Mouse (Mus musculus) hindbrain, embryonic 15.5 days (tissue): ENCODE results near the gene Zmynd15. TPM values are rescaled to one million over a fixed set of nuclear protein-coding genes. Genes with fewer than 3 reads are reported as not detected.

Experiments used
- ATAC-seq: fragments of 200-750 bp; cut with Nextera tagmentation; 2 replicates; pipeline ENCODE4 v1.8.0; 2017; ENCODE audit warnings: low read depth, moderate number of reproducible peaks, moderate TSS enrichment; ENCODE audit not compliant: low FRiP score
- H3K27ac ChIP-seq: fragments of 300-500 bp; sonication (generic); replicated peaks from 2 replicates; pipeline ENCODE4 v1.5.1; 2015; ENCODE audit warnings: mild to moderate bottlenecking, inconsistent platforms
- H3K27me3 ChIP-seq: fragments of 300-500 bp; sonication (generic); 2 replicates; pipeline ENCODE4 v1.6.1; 2015; ENCODE audit warnings: control low read depth, inconsistent platforms
- H3K36me3 ChIP-seq: fragments of 300-500 bp; sonication (generic); 2 replicates; pipeline ENCODE4 v1.6.1; 2015; ENCODE audit warnings: control low read depth, inconsistent platforms
- H3K4me1 ChIP-seq: fragments of 300-500 bp; sonication (generic); replicated peaks from 2 replicates; pipeline ENCODE4 v1.6.1; 2015; ENCODE audit warnings: control low read depth, inconsistent platforms
- H3K4me2 ChIP-seq: fragments of 300-500 bp; sonication (generic); 2 replicates; pipeline ENCODE4 v1.6.1; 2015; ENCODE audit warnings: moderate library complexity, mild to moderate bottlenecking, inconsistent platforms
- H3K4me3 ChIP-seq: fragments of 300-500 bp; sonication (generic); 2 replicates; pipeline ENCODE4 v1.5.1; 2015; ENCODE audit warnings: mild to moderate bottlenecking, inconsistent platforms
- H3K9ac ChIP-seq: fragments of 300-500 bp; sonication (generic); 2 replicates; pipeline ENCODE4 v1.6.1; 2015; ENCODE audit warnings: inconsistent platforms
- H3K9me3 ChIP-seq: fragments of 300-500 bp; sonication (generic); 2 replicates; pipeline ENCODE4 v1.6.1; 2016; ENCODE audit warnings: control low read depth, inconsistent platforms
- WGBS: fragments of 180-500 bp; shearing (Covaris S2); methylation state at CpG from one replicate; pipeline ENCODE4 v1.1.7; 2015; 5-methylcytosine and 5-hydroxymethylcytosine counted together
- microRNA-seq: library from miRNA; unstranded; fragments of <30 nt; microRNA quantifications from one replicate; pipeline ENCODE4, GENCODE M21; 2016
- polyA plus RNA-seq: library from polyadenylated mRNA; unstranded; fragments of >200 nt; fragmentation: Nextera tagmentation; extraction: Ambion mirVana; gene quantifications from 2 replicates; pipeline ENCODE4 v1.2.1, GENCODE M21; 2015

The Zmynd15 gene
- polyA plus RNA-seq, 1 experiment from 2014 or later: 0.77 TPM

- Histone ChIP-seq H3K9me3 (no peaks in the 10 kb centered on the region), H3K4me1 (peaks cover 10% of the 10 kb centered on the region), H3K27ac (no peak overlapping the region), H3K27me3 (no peaks in the 10 kb centered on the region), H3K36me3 (no peaks in the 10 kb centered on the region), H3K9ac (no peak overlapping the region), H3K4me3 (no peak overlapping the region), H3K4me2 (no peak overlapping the region)
- WGBS: 93% methylated on average over 7 of the region's 7 CpGs
- ATAC-seq: no peak
These were observed 52.6 kb downstream of the Zmynd15 start for GRCm38 (mm10) chr11:70511825-70512224.

- H3K27me3 ChIP-seq: no peaks in the 10 kb centered on the region
- no peak overlapping the region for H3K4me3 ChIP-seq
- H3K36me3 ChIP-seq: no peaks in the 10 kb centered on the region
- H3K4me2 ChIP-seq: no peak overlapping the region
- no peak for ATAC-seq
- no peaks in the 10 kb centered on the region for H3K9me3 ChIP-seq
- no peak overlapping the region for H3K9ac ChIP-seq
- peaks cover 10% of the 10 kb centered on the region for H3K4me1 ChIP-seq
- H3K27ac ChIP-seq: no peak overlapping the region
- WGBS: 82% methylated on average over 7 of the region's 7 CpGs
These were observed 53.6 kb downstream of the Zmynd15 start for GRCm38 (mm10) chr11:70512709-70513342.

GRCm38 (mm10) chr11:70513520-70513919 lies 54.3 kb downstream of the Zmynd15 start:
- no peak overlapping the region for H3K9ac ChIP-seq
- peaks cover 10% of the 10 kb centered on the region for H3K4me1 ChIP-seq
- no peaks in the 10 kb centered on the region for H3K27me3 ChIP-seq
- 43% methylated on average over 11 of the region's 11 CpGs for WGBS
- no peak overlapping the region for H3K27ac ChIP-seq
- no peaks in the 10 kb centered on the region for H3K36me3 ChIP-seq
- H3K4me3 ChIP-seq: no peak overlapping the region
- H3K4me2 ChIP-seq: no peak overlapping the region
- no peak for ATAC-seq
- H3K9me3 ChIP-seq: no peaks in the 10 kb centered on the region

- peaks cover 10% of the 10 kb centered on the region for H3K4me1 ChIP-seq
These were observed 55.1 kb downstream of the Zmynd15 start, which contains the start of gene Vmo1 for GRCm38 (mm10) chr11:70514288-70514687. Gene Vmo1, minus strand, starts transcription at chr11:70514616.

More at GRCm38 (mm10) chr11:70514288-70514687, 55.1 kb downstream of the Zmynd15 start, which contains the start of gene Vmo1:
- Histone ChIP-seq H3K27me3 (no peaks in the 10 kb centered on the region), H3K4me2 (no peak within 1 kb of the TSS), H3K36me3 (no peaks in the 10 kb centered on the region), H3K4me3 (no peak within 1 kb of the TSS), H3K9me3 (no peaks in the 10 kb centered on the region), H3K27ac (no peak within 1 kb of the TSS), H3K9ac (no peak within 1 kb of the TSS)
- ATAC-seq: no peak
- WGBS: 90% methylated on average over 7 of the region's 7 CpGs

Small RNAs within 50 kb of the gene (microRNA-seq; reads per million reads assigned to microRNA genes)
- not detected for gene Mir7115

Other genes starting within 250 kb of the Zmynd15 start
- 7.6 and 8.1 TPM in 2 replicates for gene Slc16a11, start 246.7 kb upstream of the Zmynd15 start, polyA plus RNA-seq
- 14.3 and 16.5 TPM in 2 replicates for gene Slc16a13, start 238.4 kb upstream of the Zmynd15 start, polyA plus RNA-seq
- gene Bcl6b, start 229.6 kb upstream of the Zmynd15 start, polyA plus RNA-seq: 5.5 and 5.6 TPM in 2 replicates
- 168 and 175 TPM in 2 replicates for gene 0610010K14Rik, start 221.5 kb upstream of the Zmynd15 start, polyA plus RNA-seq
- gene Gm21988, start 219.6 kb upstream of the Zmynd15 start, polyA plus RNA-seq: 13.7 TPM in 2 replicates
- gene Rnasek, start 219.6 kb upstream of the Zmynd15 start, polyA plus RNA-seq: 394 and 408 TPM in 2 replicates
- gene Alox12, start 204.1 kb upstream of the Zmynd15 start, polyA plus RNA-seq: 1.2 and 1.7 TPM in 2 replicates
- gene Alox12e, start 136.8 kb upstream of the Zmynd15 start, polyA plus RNA-seq: 0.08 TPM in 1 of 2 replicates, not detected in the other
- gene Alox15, start 107.4 kb upstream of the Zmynd15 start, polyA plus RNA-seq: not detected in 2 replicates
- 30.7 and 33.6 TPM in 2 replicates for gene Pelp1, start 49.4 kb upstream of the Zmynd15 start, polyA plus RNA-seq
- 50.3 and 57.5 TPM in 2 replicates for gene Arrb2, start 26.8 kb upstream of the Zmynd15 start, polyA plus RNA-seq
- 45.6 and 49.2 TPM in 2 replicates for gene Med11, start 7.5 kb upstream of the Zmynd15 start, polyA plus RNA-seq
- 5.2 and 6.1 TPM in 2 replicates for gene Cxcl16, start 551 bp downstream of the Zmynd15 start, polyA plus RNA-seq
- 3.4 and 4.0 TPM in 2 replicates for gene Tm4sf5, start 45.8 kb downstream of the Zmynd15 start, polyA plus RNA-seq
- 0.42 TPM in 1 of 2 replicates, not detected in the other for gene Vmo1, start 55.2 kb downstream of the Zmynd15 start, polyA plus RNA-seq
- 0.21 and 0.26 TPM in 2 replicates for gene Gltpd2, start 59.8 kb downstream of the Zmynd15 start, polyA plus RNA-seq
- gene Psmb6, start 65.9 kb downstream of the Zmynd15 start, polyA plus RNA-seq: 763 and 792 TPM in 2 replicates
- not detected in 2 replicates for gene Gm40193, start 73.5 kb downstream of the Zmynd15 start, polyA plus RNA-seq
- 17.3 and 20.4 TPM in 2 replicates for gene Pld2, start 80.6 kb downstream of the Zmynd15 start, polyA plus RNA-seq
- gene Mink1, start 103.4 kb downstream of the Zmynd15 start, polyA plus RNA-seq: 18.1 and 20.5 TPM in 2 replicates
- gene 4930544D05Rik, start 156.4 kb downstream of the Zmynd15 start, polyA plus RNA-seq: not detected in 2 replicates
- gene Chrne, start 159.8 kb downstream of the Zmynd15 start, polyA plus RNA-seq: 0.24 and 0.51 TPM in 2 replicates
- 0.24 and 0.38 TPM in 2 replicates for gene Gp1ba, start 179.7 kb downstream of the Zmynd15 start, polyA plus RNA-seq
- 94.8 and 109 TPM in 2 replicates for gene Rnf167, start 187.8 kb downstream of the Zmynd15 start, polyA plus RNA-seq
- gene Slc25a11, start 188.0 kb downstream of the Zmynd15 start, polyA plus RNA-seq: 167 and 176 TPM in 2 replicates
- 722 and 792 TPM in 2 replicates for gene Pfn1, start 195.2 kb downstream of the Zmynd15 start, polyA plus RNA-seq
- 6.7 and 8.7 TPM in 2 replicates for gene Eno3, start 197.8 kb downstream of the Zmynd15 start, polyA plus RNA-seq
- 152 and 164 TPM in 2 replicates for gene Spag7, start 210.0 kb downstream of the Zmynd15 start, polyA plus RNA-seq
- gene Camta2, start 228.7 kb downstream of the Zmynd15 start, polyA plus RNA-seq: 23.4 and 27.5 TPM in 2 replicates
- gene Inca1, start 240.7 kb downstream of the Zmynd15 start, polyA plus RNA-seq: 1.8 and 1.9 TPM in 2 replicates
- 1.7 and 1.9 TPM in 2 replicates for gene Kif1c, start 241.1 kb downstream of the Zmynd15 start, polyA plus RNA-seq